Mouse (Mus musculus) testis, adult 2 months (tissue): Measurements from ENCODE around the gene Arid5b. TPM values are rescaled to one million over a fixed set of nuclear protein-coding genes. Genes with fewer than 3 reads are reported as not detected.
A peak's percentile ranks its signal among the peaks of the same experiment; 100 is the strongest.

Experiments used
- H3K27ac ChIP-seq: fragments of 200-500 bp; 2 replicates; pipeline ENCODE4 v1.5.1; 2012; ENCODE audit warnings: low read depth, low read length; ENCODE audit not compliant: control insufficient read depth, insufficient read depth
- H3K27me3 ChIP-seq: fragments of 200-500 bp; 2 replicates; pipeline ENCODE4 v1.6.1; 2012; ENCODE audit warnings: mild to moderate bottlenecking, low read length, moderate library complexity; ENCODE audit not compliant: control insufficient read depth, insufficient read depth
- H3K36me3 ChIP-seq: fragments of 200-500 bp; 2 replicates; pipeline ENCODE4 v1.6.1; 2012; ENCODE audit warnings: mild to moderate bottlenecking, low read length; ENCODE audit not compliant: control insufficient read depth, insufficient read depth
- H3K4me1 ChIP-seq: fragments of 200-500 bp; 2 replicates; pipeline ENCODE4 v1.6.1; 2012; ENCODE audit warnings: low read length; ENCODE audit not compliant: control insufficient read depth, insufficient read depth
- H3K4me3 ChIP-seq: fragments of 200-500 bp; 2 replicates; pipeline ENCODE4 v1.5.1; 2012; ENCODE audit warnings: low read depth, mild to moderate bottlenecking, low read length, moderate library complexity, mixed read lengths; ENCODE audit not compliant: control insufficient read depth
- CTCF ChIP-seq: fragments of 200-500 bp; IDR thresholded peaks from 2 replicates; pipeline ENCODE4 v1.5.1; 2012; ENCODE audit warnings: low read depth, mild to moderate bottlenecking, inconsistent platforms, low read length, moderate library complexity; ENCODE audit not compliant: control insufficient read depth, insufficient read depth, insufficient replicate concordance
- POLR2A ChIP-seq: fragments of 200-500 bp; IDR thresholded peaks from 2 replicates; pipeline ENCODE4 v1.6.1; 2012; ENCODE audit warnings: low read depth, mild to moderate bottlenecking, inconsistent platforms, low read length, moderate library complexity; ENCODE audit not compliant: control insufficient read depth
- polyA plus RNA-seq: library from polyadenylated mRNA; depleted of rRNA; stranded (reverse); fragments of >200 nt; gene quantifications from 2 replicates; pipeline ENCODE4 v1.2.3, GENCODE M21; 2012

Gene Arid5b
- polyA plus RNA-seq, 1 experiment = 4.9 TPM

GRCm38 (mm10) chr10:68203860-68204259 is 74.7 kb downstream of the Arid5b start:
- H3K4me1 ChIP-seq = no peaks in the 10 kb centered on the region
- no peaks in the 10 kb centered on the region for H3K27me3 ChIP-seq
- H3K27ac ChIP-seq = no peak overlapping the region
- no peak overlapping the region for H3K4me3 ChIP-seq
- no peaks in the 10 kb centered on the region for H3K36me3 ChIP-seq
- TF ChIP-seq POLR2A = no peak
- TF ChIP-seq CTCF = no peak

GRCm38 (mm10) chr10:68203322-68203721 is 75.2 kb downstream of the Arid5b start:
- Histone ChIP-seq H3K36me3 (no peaks in the 10 kb centered on the region), H3K4me3 (no peak overlapping the region), H3K27ac (no peak overlapping the region), H3K27me3 (no peaks in the 10 kb centered on the region), H3K4me1 (no peaks in the 10 kb centered on the region)
- TF ChIP-seq POLR2A (no peak), CTCF (no peak)

GRCm38 (mm10) chr10:68199440-68199839 is 79.1 kb downstream of the Arid5b start:
- no peak overlapping the region for H3K4me3 ChIP-seq
- TF ChIP-seq POLR2A = no peak
- no peak for TF ChIP-seq CTCF
- no peaks in the 10 kb centered on the region for H3K36me3 ChIP-seq
- H3K4me1 ChIP-seq = peaks cover 7% of the 10 kb centered on the region
- no peak overlapping the region for H3K27ac ChIP-seq
- H3K27me3 ChIP-seq = no peaks in the 10 kb centered on the region

DNA sequence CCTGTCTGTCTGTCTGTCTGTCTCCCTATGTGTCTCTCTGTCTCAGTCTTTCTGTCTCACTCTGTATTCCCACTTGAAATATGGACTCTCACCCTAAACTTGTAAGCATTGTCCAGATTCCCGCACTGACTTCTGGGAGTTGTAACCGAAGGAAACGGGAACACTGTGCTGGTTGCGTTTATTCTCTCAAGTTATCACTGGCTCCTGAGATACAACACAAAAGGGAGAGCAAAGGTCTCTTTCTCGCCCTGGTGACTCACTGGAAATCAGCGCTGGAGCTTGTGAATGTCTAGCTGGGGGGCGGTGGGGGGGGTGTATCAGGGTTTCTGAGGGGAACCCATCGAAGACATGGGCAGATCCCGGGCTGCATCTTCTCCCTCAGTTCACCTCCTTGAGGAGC is 82.2 kb downstream of the Arid5b start:
- Histone ChIP-seq H3K4me3 (peak overlapping the region; percentile 32; the same call in 1 of the 2 replicates), H3K36me3 (no peaks in the 10 kb centered on the region), H3K4me1 (peaks cover 7% of the 10 kb centered on the region), H3K27me3 (no peaks in the 10 kb centered on the region), H3K27ac (no peak overlapping the region)
- TF ChIP-seq POLR2A = no peak

- H3K36me3 ChIP-seq = no peaks in the 10 kb centered on the region
- TF ChIP-seq POLR2A (no peak), CTCF (no peak)
- H3K4me1 ChIP-seq = peaks cover 7% of the 10 kb centered on the region
- H3K27me3 ChIP-seq = no peaks in the 10 kb centered on the region
- H3K4me3 ChIP-seq = no peak overlapping the region
- no peak overlapping the region for H3K27ac ChIP-seq
Measured at GRCm38 (mm10) chr10:68193561-68193960, 85.0 kb downstream of the Arid5b start.

GRCm38 (mm10) chr10:68192824-68193255 is 85.7 kb downstream of the Arid5b start:
- no peaks in the 10 kb centered on the region for H3K27me3 ChIP-seq
- H3K4me1 ChIP-seq = peaks cover 7% of the 10 kb centered on the region
- TF ChIP-seq CTCF = no peak
- no peak for TF ChIP-seq POLR2A
- no peak overlapping the region for H3K4me3 ChIP-seq
- H3K36me3 ChIP-seq = no peaks in the 10 kb centered on the region
- H3K27ac ChIP-seq = peak overlapping the region; percentile 62; the same call in 1 of the 2 replicates

DNA sequence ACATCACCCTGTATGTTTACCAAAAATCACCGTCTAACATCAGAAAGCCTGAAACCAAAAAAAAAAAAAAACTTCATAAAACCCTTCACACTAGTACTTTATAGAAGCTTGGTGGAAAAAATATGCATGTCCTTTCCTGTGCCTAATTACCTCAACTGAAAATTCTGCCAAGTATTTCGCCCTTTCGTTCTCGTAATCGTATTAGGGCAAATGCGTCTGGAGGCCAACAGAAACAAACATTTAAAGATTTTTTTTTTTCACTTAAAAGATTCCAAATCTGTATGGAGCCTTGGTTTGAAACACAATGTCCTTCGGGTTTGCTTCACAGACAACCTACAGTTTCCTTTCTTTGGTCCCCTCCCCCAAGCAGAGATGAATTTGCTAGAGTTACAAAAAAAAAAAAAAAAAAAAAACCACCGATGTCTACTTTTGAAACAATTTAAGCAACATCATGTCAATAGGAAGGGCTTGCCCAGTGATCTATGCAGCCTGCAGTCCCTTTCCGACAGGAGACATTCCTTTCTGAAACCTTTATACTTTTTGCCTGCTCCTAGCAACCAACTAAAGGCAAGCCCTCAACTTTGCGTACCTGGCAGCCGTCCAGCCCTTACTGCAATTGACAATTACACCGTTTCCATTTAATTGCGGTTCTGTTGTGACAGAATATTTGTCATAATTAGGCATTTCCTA is 86.7 kb downstream of the Arid5b start:
- no peaks in the 10 kb centered on the region for H3K27me3 ChIP-seq
- H3K27ac ChIP-seq = peak overlapping the region; percentile 53; the same call in 1 of the 2 replicates
- TF ChIP-seq POLR2A = no peak
- TF ChIP-seq CTCF = no peak
- H3K36me3 ChIP-seq = no peaks in the 10 kb centered on the region
- peak overlapping the region; percentile 38; the same call in 1 of the 2 replicates for H3K4me3 ChIP-seq
- H3K4me1 ChIP-seq = peaks cover 7% of the 10 kb centered on the region
